Mouse (Mus musculus) liver, embryonic 14.5 days (tissue): Measurements from ENCODE around the gene Gm11084.

ENCODE experiments used
- CTCF ChIP-seq: IDR thresholded peaks from 2 replicates; pipeline ENCODE4 v1.5.1; 2016; ENCODE audit warnings: antibody characterized with exemption, low read depth, control low read depth
- EP300 ChIP-seq: IDR thresholded peaks from 2 replicates; pipeline ENCODE4 v1.6.1; 2016; ENCODE audit warnings: antibody characterized with exemption, low read depth

DNA sequence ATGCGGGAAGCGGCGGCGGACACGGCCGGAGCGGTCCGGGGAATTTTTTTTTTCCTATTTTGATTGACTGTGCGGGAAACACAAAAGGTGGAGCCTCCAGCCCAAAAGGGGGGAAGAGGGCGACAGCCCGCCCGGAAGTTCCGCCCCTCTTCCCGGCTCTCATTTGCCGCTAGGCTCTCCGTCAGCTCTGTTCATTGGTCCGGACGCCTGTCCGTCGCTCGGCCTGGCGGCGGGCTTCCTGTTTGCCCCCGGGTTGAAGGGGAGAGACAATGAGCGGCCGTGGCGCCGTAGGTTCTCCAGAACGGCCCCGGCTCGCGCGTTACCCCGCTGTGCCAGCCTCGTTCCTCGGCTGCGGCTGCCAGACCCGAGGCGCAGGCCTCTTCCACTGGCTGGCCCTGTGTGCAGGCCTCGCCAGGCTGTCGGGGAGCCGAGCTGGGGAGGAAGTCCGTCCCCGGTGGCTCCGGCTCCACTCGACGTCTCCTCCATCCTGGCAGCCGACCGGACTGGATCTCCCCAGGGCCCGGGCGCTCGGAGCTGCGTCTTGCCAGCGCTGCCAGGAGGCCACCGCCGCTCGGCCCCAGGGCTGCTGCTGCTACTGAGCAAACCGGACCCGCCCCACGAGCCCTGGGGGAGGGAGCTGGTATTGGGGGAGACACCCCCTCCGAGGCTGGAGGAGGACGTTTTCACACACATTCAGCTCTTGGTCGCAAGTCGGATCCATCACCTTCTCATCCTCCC is 6.0 kb downstream of the Gm11084 start, which contains the start of gene Sp3:
- no peak for TF ChIP-seq CTCF
- peak; percentile 42; the same call in 1 of the 2 replicates for TF ChIP-seq EP300
